Mouse (Mus musculus): ENCODE measurements around the gene Hpdl. TPM values are rescaled to one million over a fixed set of nuclear protein-coding genes. Genes with fewer than 3 reads are reported as not detected.

Gene Hpdl
- total RNA-seq, 2 experiments from 2014 or later: 1.5 to 1.9 TPM

DNA sequence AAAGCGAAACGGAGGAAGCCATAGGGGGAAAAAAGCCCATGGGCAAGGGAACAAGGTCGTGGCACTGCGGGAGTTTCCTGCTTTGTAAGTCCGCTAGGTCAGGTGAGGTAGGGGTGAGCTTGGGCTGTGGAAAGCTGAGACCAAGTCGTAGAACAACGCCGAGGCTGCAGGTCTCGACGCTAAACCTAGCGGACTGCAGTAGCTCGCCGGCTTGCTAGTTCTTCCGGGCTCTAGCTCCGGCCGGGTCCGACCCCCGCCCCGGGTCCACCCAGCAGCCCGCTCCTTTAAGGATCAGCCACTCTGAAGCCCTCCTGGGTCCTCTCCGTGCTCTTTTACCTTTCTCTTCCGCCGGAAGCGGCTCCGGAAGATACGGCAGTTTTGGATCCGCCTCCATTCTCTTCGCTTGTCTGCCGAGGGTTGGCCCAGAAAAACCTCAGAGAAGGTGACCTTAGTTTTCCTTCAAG, 3.1 kb upstream of the Hpdl start:
- Histone ChIP-seq H3K27ac (peak overlapping the region; percentile 96), H3K4me3 (peak overlapping the region; percentile 74)
- peak; percentile 84 for DNase-seq
- intact Hi-C loops (cut with DNase I): no loop called here
- TF ChIP-seq CTCF (IDR thresholded peaks at IDR 0.05): no peak

DNA sequence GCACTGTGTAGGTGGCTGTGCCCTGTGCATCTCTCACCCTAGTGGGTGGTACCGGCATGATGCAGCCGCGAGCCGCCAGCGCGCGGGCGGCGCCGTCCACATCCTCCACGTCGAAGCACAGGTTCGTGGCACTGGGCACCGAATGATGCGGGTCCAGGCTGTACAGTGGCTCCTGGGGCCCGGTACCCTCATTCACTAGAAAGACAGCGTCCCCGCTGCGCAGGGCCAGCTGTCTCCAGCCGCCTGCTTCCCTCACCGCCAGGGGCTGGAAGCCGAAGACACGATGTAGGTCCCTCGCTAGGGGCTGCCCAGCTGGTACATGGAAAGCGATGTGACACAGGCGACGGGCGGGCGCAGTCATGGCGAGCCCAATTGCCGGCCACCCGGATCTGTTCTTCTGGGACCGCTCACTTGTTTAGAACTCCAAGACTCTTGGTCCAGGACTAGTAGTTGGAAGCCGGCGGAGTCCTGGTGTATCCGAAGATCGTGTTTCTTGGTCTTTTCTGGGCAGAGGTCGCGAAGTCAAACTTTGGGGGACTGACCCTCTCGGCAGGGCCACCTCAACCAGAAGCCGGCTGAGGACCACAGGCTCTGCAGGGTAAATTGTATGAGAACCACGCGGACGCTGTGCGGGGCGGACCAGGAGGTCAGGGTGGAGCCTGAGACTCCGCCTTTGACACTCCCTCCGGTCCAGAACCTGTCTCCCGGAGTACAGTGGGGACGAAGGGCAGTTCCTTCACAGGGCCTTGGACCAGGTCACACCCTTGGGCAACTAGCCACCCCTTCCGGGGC, 409 bp downstream of the Hpdl start:
- Histone ChIP-seq H3K27ac (peak overlapping the region; percentile 78), H3K4me3 (peak overlapping the region; percentile 80)
- peak; percentile 42 for TF ChIP-seq CTCF (IDR thresholded peaks at IDR 0.05)
- intact Hi-C loops (cut with DNase I): no loop called here
- peak; percentile 88 for DNase-seq

DNA sequence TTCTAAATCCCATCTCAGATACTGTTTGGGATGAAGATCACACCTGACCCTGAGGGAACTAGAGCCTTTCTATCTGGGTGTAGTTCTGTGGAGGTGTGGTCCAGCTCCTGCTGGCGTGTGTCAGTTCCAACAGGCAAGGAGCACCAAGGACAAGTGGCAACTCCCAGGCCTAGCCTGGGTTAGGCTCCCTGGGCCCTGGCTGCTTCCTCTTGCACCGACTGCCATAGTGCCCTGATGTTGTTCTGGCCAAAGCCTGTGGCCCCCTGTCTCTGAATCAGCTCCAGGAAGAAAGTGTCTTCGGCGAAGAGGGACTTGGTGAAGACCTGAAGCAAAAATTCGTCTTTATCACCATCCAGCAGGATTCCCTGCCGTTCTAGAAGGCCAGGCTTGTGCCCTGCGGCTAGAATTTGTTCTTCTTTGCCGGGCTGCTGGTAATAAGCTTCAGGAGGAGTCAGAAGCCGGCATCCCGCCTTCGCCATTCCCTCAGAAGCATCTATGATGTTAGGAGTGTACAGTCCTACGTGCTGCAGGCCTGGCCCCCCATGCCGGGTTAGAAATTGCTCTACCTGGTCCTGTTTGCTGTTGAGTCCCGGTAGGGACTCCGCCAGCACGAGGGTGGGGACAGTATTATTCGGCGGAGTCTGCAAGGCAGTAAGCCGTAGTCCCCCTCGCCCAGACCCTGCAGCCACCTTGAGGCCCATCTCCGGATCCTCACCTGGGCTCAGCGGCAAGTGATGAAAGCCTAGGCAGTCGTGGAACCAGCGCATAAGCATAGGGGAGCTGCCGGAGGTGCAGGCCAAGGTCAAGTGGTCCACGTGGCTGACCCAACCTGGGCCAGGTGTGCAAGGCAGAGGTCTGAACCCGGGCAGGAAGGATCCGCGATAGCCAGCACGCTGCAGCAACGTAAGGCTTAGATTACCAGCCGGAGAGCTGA, 1.3 kb downstream of the Hpdl start:
- Histone ChIP-seq H3K4me3 (peak overlapping the region; percentile 80), H3K27ac (no peak overlapping the region)
- TF ChIP-seq CTCF (IDR thresholded peaks at IDR 0.05): no peak
- DNase-seq: no peak
- intact Hi-C loops (cut with DNase I): no loop called here

DNA sequence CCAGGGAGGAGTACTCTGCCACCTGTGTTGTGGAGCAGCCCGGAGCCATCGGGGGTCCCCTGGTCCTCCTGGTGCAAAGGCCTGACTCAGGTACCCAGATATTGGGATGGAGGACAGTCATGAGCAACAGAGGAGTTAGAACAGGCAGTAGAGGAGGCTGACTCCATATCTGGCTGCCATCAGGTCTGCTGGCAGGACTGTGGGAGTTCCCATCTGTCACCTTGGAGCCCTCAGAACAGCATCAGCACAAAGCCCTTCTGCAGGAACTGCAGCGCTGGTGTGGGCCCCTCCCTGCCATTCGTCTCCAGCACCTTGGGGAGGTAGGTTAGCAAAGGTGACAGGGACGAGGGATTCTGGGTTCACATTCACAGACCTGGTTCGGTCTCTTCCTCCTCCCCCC, 4.0 kb downstream of the Hpdl start:
- DNase-seq: no peak
- H3K4me3 ChIP-seq: no peak overlapping the region
- TF ChIP-seq CTCF (IDR thresholded peaks at IDR 0.05): no peak
- intact Hi-C loops (cut with DNase I): no loop called here
- no peak overlapping the region for H3K27ac ChIP-seq

DNA sequence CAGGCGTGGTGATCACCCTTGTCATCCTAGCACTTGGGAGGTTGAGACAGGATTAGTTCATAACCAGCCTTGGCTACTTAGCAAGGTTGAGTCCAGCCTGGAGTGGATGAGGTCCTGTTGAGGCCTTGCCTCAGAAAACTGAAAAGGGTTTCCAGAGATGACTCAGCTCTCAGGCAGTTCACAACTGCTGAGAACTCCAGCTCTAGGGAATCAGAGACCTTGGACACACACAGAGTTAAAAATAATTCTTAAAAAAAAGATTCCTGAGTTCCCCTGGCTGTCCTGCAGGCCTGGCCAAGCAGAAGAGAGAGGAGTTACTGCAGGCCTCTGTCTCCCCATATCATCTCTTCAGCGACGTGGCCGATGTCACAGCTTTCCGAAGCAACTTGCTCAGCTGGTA, 6.2 kb downstream of the Hpdl start:
- TF ChIP-seq CTCF (IDR thresholded peaks at IDR 0.05): no peak
- intact Hi-C loops (cut with DNase I): no loop called here

DNA sequence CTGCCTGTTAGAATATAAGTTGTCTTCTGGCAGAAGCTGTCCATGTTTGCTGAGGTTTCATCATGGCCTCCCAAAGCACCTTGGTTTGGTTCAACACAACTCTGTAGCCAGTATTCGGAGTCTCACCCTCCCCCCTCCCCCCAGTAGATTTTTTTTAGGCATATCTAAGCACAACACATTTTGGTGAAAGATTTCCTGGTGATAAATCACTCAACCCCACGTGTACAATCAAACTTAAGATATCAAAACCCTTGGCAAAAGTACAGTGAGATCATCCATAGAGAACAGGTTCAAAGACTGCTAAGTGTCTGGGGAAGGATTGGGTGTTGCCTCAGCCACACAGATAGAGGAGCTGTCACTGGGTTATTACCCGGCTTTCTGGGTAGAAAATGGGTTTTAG, 10.5 kb downstream of the Hpdl start:
- no peak overlapping the region for H3K4me3 ChIP-seq
- no peak overlapping the region for H3K27ac ChIP-seq
- DNase-seq: no peak
- no peak for TF ChIP-seq CTCF (IDR thresholded peaks at IDR 0.05)
- intact Hi-C loops (cut with DNase I): no loop called here

More for the DNA sequence above, 6.2 kb downstream of the Hpdl start:
- Histone ChIP-seq H3K4me3 (no peak overlapping the region), H3K27ac (peak overlapping the region; percentile 63)
- no peak for DNase-seq

DNA sequence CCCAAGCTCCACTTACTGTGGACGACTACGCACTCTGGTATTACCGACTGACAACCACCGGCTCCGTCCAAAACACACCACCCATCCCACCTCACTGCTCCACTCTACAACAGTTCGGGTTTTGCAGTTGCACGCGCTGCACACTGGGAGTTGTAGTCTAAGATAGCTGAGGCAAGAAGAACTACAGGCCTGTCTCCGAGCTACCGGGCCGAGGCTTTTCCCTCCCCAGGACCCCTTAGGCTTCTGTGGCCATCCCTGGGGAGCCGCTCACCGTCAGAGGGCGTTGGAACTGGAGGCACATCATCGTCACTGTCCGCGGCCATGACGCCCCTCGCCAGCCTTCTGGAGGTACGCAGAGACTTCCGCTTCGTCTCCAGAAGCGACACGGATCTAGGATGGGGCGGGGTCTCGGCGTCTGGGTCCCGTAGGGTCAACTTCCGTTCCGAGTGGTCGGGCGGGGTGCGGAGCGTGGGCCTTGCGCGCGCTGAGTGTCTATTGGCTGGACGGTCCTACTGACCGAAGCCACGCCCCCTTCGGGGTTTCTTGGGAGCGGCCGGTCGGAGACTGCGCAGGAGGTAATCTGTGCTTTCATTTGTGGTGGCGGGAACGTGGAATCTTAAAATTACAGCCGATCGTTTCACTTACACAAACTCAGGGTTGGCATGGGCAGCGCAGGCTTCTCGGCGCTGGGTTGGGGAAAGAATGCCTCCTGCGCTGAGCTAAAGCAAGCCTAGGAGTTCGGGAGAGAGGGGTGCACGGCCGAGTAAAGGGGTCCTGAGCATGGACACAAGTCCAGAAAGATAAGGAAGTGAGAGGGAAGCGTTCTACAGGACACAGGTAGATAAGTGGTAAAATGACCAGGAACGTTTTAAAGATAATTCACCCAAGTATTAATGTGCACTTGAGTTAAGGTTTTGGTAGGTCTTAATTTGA, 14.0 kb downstream of the Hpdl start, which contains the start of the genes Toe1 and Mutyh:
Gene Toe1 (minus strand): TSS at position 444 of the 933 bp plus-strand sequence.
Gene Mutyh (plus strand): TSS at position 527 of the 933 bp plus-strand sequence.
- peak; percentile 96 for DNase-seq
- intact Hi-C loops (cut with DNase I): no loop called here
- peak within 1 kb of the TSS; percentile 96 for H3K27ac ChIP-seq
- H3K4me3 ChIP-seq: peak within 1 kb of the TSS; percentile 81
- no peak for TF ChIP-seq CTCF (IDR thresholded peaks at IDR 0.05)

DNA sequence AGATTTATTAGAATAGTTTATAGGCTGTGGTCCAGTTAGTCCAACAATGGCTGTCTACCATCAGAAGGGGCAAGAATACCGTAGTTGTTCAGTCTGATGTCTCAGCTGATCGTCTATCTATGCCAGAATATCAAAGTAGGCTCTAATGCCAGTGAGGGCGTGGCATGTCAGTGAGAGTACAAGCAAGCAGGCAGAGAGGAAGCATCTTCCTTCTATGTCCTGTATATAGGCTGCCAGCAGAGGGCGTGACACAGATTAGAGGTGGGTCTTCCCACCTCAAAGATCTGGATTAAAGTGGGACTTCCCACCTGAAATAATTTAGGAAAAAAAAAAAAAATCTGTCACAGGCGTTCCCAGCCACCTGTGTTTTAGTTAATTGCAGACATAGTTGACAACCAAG, 21.6 kb downstream of the Hpdl start:
- TF ChIP-seq CTCF (IDR thresholded peaks at IDR 0.05): peak; percentile 48
- no peak for DNase-seq
- intact Hi-C loops (cut with DNase I): no loop called here
- Histone ChIP-seq H3K4me3 (no peak overlapping the region), H3K27ac (no peak overlapping the region)

DNA sequence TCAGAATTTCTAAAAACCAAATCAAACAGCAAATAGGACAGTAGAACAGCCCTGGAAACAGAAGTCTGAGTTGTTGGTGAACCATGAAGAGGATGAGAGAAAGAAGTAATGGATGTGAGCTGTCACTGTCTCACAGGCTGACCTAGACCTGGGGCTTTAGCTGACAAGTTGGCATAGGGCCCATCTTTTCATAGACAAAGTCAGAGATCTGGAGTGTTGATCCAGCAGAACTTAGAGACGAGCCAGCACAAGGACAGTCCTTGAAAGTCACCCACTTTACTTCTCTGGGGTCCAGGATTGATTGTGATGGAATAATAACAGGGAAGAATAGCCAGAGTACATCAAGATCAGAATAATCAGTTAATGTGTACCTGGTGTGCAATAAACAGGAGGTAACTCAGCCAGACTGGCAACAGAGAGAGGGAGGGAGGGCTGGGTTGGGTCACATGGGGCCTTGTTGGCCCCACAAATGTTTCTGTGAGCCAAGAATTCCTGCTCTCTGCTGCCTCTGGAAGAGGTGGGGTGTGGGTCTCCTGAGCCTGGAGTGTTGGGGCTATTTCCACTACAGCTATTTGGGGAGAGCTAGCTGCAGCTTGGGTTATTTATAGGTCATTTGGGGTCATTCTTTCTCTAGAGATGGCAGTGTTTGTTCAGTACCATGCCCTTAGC, 24.9 kb downstream of the Hpdl start:
- no peak for TF ChIP-seq CTCF (IDR thresholded peaks at IDR 0.05)
- no peak overlapping the region; the same call in 1 of the 2 replicates for H3K4me3 ChIP-seq
- peak; percentile 53 for DNase-seq
- intact Hi-C loops (cut with DNase I): no loop called here
- H3K27ac ChIP-seq: peak overlapping the region; percentile 84

DNA sequence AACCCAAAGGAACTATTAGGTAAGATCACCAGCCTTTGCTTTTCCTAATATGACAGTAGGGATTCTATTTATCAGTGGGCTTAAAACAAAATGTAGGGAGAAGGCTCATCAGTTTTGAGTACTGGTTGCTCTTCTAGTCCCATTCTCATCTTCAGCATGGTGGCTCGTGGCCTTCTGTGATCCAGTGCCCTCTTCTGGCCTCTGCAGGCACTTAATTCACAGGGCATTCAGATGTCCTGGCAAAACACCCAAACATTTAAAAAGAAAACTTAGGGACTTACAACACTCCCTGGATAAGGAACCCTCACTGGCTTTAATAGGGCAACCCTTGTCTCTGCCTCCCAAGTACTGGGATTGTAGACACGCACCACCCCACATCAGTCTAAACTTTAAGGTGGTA, 27.2 kb downstream of the Hpdl start:
- peak; percentile 16; the same call in 1 of the 2 replicates for TF ChIP-seq CTCF (IDR thresholded peaks at IDR 0.05)
- no peak for DNase-seq
- intact Hi-C loops (cut with DNase I): no loop called here
- no peak overlapping the region for H3K4me3 ChIP-seq
- no peak overlapping the region for H3K27ac ChIP-seq

DNA sequence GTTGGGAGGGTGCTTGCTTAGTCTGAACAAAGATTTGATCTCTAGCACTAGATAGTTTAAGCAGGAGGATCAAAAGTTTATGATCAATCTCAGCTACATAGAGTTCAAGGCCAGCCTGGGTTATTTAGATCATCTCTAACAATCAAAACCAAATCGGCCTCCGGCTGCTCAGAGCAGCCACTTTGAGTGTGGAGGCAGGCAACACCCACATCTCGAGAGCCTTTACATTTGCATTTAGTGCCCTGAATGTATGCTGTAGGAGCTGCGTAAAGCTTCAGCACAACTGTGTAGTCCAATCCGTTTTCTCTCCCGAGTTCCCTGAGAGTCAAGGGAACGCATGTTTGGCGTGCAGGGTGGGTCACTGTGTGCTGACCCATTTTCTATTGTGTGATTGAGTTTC, 29.1 kb downstream of the Hpdl start:
- intact Hi-C loops (cut with DNase I): no loop called here
- no peak for TF ChIP-seq CTCF (IDR thresholded peaks at IDR 0.05)
- no peak overlapping the region for H3K27ac ChIP-seq
- H3K4me3 ChIP-seq: no peak overlapping the region
- DNase-seq: no peak

All from gastrocnemius, adult 2 months (tissue).